Mouse (Mus musculus) erythroid progenitor cell, adult 5-6 weeks (primary cell): Measurements from ENCODE around the gene Psmg4. TPM values are rescaled to one million over a fixed set of nuclear protein-coding genes. Genes with fewer than 3 reads are reported as not detected.

Experiments
- ATAC-seq: replicated peaks from 2 replicates; pipeline ENCODE4 v1.8.0; 2016; ENCODE audit warnings: moderate number of reproducible peaks, mild to moderate bottlenecking, moderate TSS enrichment, inconsistent platforms; ENCODE audit not compliant: poor library complexity, low FRiP score, severe bottlenecking
- total RNA-seq, 2 experiments: library from RNA; stranded (forward) in 1 of 2; stranded (reverse) in 1 of 2; fragments of 150-400 nt in 1 of 2; fragments of 186-747, 209-891 nt in 1 of 2; gene quantifications; 2 replicates each; pipeline versions ENCODE4 v1.2.3 to v1.2.4; 2015 to 2017; ENCODE audit warnings: low replicate concordance in 2 of 2

Gene Psmg4
- total RNA-seq, 2 experiments from 2014 or later: 3.8 to 36.2 TPM

GRCm38 (mm10) chr13:34192414-34193191 lies 29.8 kb downstream of the Psmg4 start:
- ATAC-seq: no peak

GRCm38 (mm10) chr13:34193384-34193783 lies 30.6 kb downstream of the Psmg4 start:
- no peak for ATAC-seq

GRCm38 (mm10) chr13:34195676-34196075 lies 32.9 kb downstream of the Psmg4 start:
- ATAC-seq: no peak

- no peak for ATAC-seq
Observed at GRCm38 (mm10) chr13:34205216-34205615, 42.5 kb downstream of the Psmg4 start.

GRCm38 (mm10) chr13:34207714-34208470 lies 45.1 kb downstream of the Psmg4 start:
- no peak for ATAC-seq

- no peak for ATAC-seq
Observed at GRCm38 (mm10) chr13:34211261-34211775, 48.6 kb downstream of the Psmg4 start.

- ATAC-seq: no peak
Observed at GRCm38 (mm10) chr13:34212735-34213212, 50.0 kb downstream of the Psmg4 start.

GRCm38 (mm10) chr13:34214855-34215254 lies 52.1 kb downstream of the Psmg4 start:
- ATAC-seq: no peak

- no peak for ATAC-seq
Observed at GRCm38 (mm10) chr13:34218776-34219175, 56.0 kb downstream of the Psmg4 start.

GRCm38 (mm10) chr13:34219728-34220127 lies 57.0 kb downstream of the Psmg4 start:
- no peak for ATAC-seq

GRCm38 (mm10) chr13:34222985-34223384 lies 60.2 kb downstream of the Psmg4 start:
- no peak for ATAC-seq

GRCm38 (mm10) chr13:34226940-34227339 lies 64.2 kb downstream of the Psmg4 start:
- no peak for ATAC-seq

Other genes starting within 250 kb of the Psmg4 start
- gene Nqo2, start 198.3 kb upstream of the Psmg4 start, total RNA-seq (2015; ENCODE audit: low replicate concordance): 7.2 and 34.0 TPM in 2 replicates
- gene Nqo2, start 198.3 kb upstream of the Psmg4 start, total RNA-seq (2017; ENCODE audit: low replicate concordance): 1.1 and 4.1 TPM in 2 replicates
- 27.0 and 37.7 TPM in 2 replicates for gene Ripk1, start 160.6 kb upstream of the Psmg4 start, total RNA-seq (2015; ENCODE audit: low replicate concordance)
- 7.3 and 24.8 TPM in 2 replicates for gene Ripk1, start 160.6 kb upstream of the Psmg4 start, total RNA-seq (2017; ENCODE audit: low replicate concordance)
- 25.6 and 41.1 TPM in 2 replicates for gene Serpinb6a, start 160.2 kb upstream of the Psmg4 start, total RNA-seq (2015; ENCODE audit: low replicate concordance)
- gene Serpinb6a, start 160.2 kb upstream of the Psmg4 start, total RNA-seq (2017; ENCODE audit: low replicate concordance): 39.3 and 39.9 TPM in 2 replicates
- gene Bphl, start 125.4 kb upstream of the Psmg4 start, total RNA-seq (2015; ENCODE audit: low replicate concordance): 25.6 and 27.4 TPM in 2 replicates
- gene Bphl, start 125.4 kb upstream of the Psmg4 start, total RNA-seq (2017; ENCODE audit: low replicate concordance): 2.7 and 4.7 TPM in 2 replicates
- 27.7 and 29.6 TPM in 2 replicates for gene Tubb2a, start 85.0 kb upstream of the Psmg4 start, total RNA-seq (2015; ENCODE audit: low replicate concordance)
- 27.4 and 38.5 TPM in 2 replicates for gene Tubb2a, start 85.0 kb upstream of the Psmg4 start, total RNA-seq (2017; ENCODE audit: low replicate concordance)
- gene Tubb2b, start 32.5 kb upstream of the Psmg4 start, total RNA-seq (2015; ENCODE audit: low replicate concordance): not detected in 2 replicates
- gene Tubb2b, start 32.5 kb upstream of the Psmg4 start, total RNA-seq (2017; ENCODE audit: low replicate concordance): 1.4 TPM in 1 of 2 replicates, not detected in the other
- 97.7 and 102 TPM in 2 replicates for gene Slc22a23, start 182.2 kb downstream of the Psmg4 start, total RNA-seq (2015; ENCODE audit: low replicate concordance)
- 107 and 114 TPM in 2 replicates for gene Slc22a23, start 182.2 kb downstream of the Psmg4 start, total RNA-seq (2017; ENCODE audit: low replicate concordance)